Comparison of ENCODE assay signal across 14 mouse cellular contexts in genomic region chr8:70463306-70463705, GRCm38 (mm10). TPM values are rescaled to one million over a fixed set of nuclear protein-coding genes. Genes with fewer than 3 reads are reported as not detected.
DNase-seq lines count a peak whose midpoint lies in the region; ATAC-seq lines count a peak whose summit lies in the region.
"Had no signal": no experiment of that assay in that cellular context is flagged by ENCODE, and none has a peak within 500 bp of the region (broad histone marks: within the 10 kb centered on the region; RNA-seq: fewer than 3 reads in every experiment).

No protein-coding gene starts in this region.

- no peak overlapping the region for H3K4me3 ChIP-seq in forebrain, embryonic 13.5 days
- no peak overlapping the region for H3K4me3 ChIP-seq in forebrain, embryonic 11.5 days (ENCODE audit: low read depth, low read length)
- H3K4me3 ChIP-seq: embryonic facial prominence, embryonic 15.5 days; lung, embryonic 15.5 days had no signal

- H3K9me3 ChIP-seq in forebrain, embryonic 13.5 days (replicated peaks): no peaks in the 10 kb centered on the region; the same call in 1 of the 2 replicates
- no peaks in the 10 kb centered on the region for H3K9me3 ChIP-seq in forebrain, embryonic 11.5 days (ENCODE audit: control insufficient read depth, low read length)
- H3K9me3 ChIP-seq: embryonic facial prominence, embryonic 15.5 days; lung, embryonic 15.5 days had no signal

- no peak overlapping the region for H3K27ac ChIP-seq in forebrain, embryonic 13.5 days
- no peak overlapping the region for H3K27ac ChIP-seq in forebrain, embryonic 11.5 days (ENCODE audit: low read depth, low read length)
- H3K27ac ChIP-seq: embryonic facial prominence, embryonic 15.5 days; lung, embryonic 15.5 days had no signal

- no peak for ATAC-seq in forebrain, embryonic 13.5 days
- no peak for ATAC-seq in forebrain, embryonic 11.5 days (replicated peaks; ENCODE audit: low FRiP score)
- ATAC-seq in megakaryocyte-erythroid progenitor cell, adult 5-6 weeks (replicated peaks; ENCODE audit: low FRiP score, low TSS enrichment, poor library complexity, severe bottlenecking): no peak

- H3K36me3 ChIP-seq in forebrain, embryonic 13.5 days (ENCODE audit: poor library complexity, severe bottlenecking): 0 out of 2 replicates have a peak, but pooled peaks cover 10% of the 10 kb centered on the region
- H3K36me3 ChIP-seq in forebrain, embryonic 11.5 days (ENCODE audit: control insufficient read depth, insufficient read depth, low read length): no peaks in the 10 kb centered on the region

- WGBS in forebrain, embryonic 13.5 days: 63% methylated on average over 4 of the region's 4 CpGs
- WGBS in forebrain, embryonic 11.5 days: 80% methylated on average over 4 of the region's 4 CpGs

- intact Hi-C loops in left cerebral cortex, postnatal 4 days (cut with DNase I): no loop called here

- no peaks in the 10 kb centered on the region for H3K27me3 ChIP-seq in forebrain, embryonic 13.5 days
- H3K27me3 ChIP-seq in forebrain, embryonic 11.5 days (ENCODE audit: control insufficient read depth, insufficient read depth, low read length): no peaks in the 10 kb centered on the region
- H3K27me3 ChIP-seq: embryonic facial prominence, embryonic 15.5 days; lung, embryonic 15.5 days had no signal

- DNase-seq in forebrain, embryonic 11.5 days (ENCODE audit: low spot score): no peak
- peak; percentile 76 for DNase-seq in layer of hippocampus, adult 11-12 months (ENCODE audit: low spot score)
- no peak for DNase-seq in layer of hippocampus, adult 9-10 months (ENCODE audit: low spot score)
- peak; percentile 58 for DNase-seq in heart, postnatal 4 days
- DNase-seq in left cerebral cortex, postnatal 4 days: peak; percentile 37
- no peak for DNase-seq in kidney, adult 18-20 months
- DNase-seq: adrenal gland, adult 2 months; cerebellum, adult 8-10 months; kidney, adult 2 months had no signal

- H3K4me1 ChIP-seq in forebrain, embryonic 13.5 days: peaks cover 6% of the 10 kb centered on the region; the same call in 1 of the 2 replicates
- H3K4me1 ChIP-seq in forebrain, embryonic 11.5 days (replicated peaks; ENCODE audit: control insufficient read depth, insufficient read depth, low read length): no peaks in the 10 kb centered on the region

- H3K9ac ChIP-seq in forebrain, embryonic 13.5 days: 0 out of 2 replicates have a peak overlapping the region, but pooled peaks have one; percentile 6
- no peak overlapping the region for H3K9ac ChIP-seq in forebrain, embryonic 11.5 days (ENCODE audit: low read length)
- H3K9ac ChIP-seq: embryonic facial prominence, embryonic 15.5 days had no signal

- no peak overlapping the region for H3K4me2 ChIP-seq in forebrain, embryonic 13.5 days
- H3K4me2 ChIP-seq in forebrain, embryonic 11.5 days (ENCODE audit: low read depth, low read length, severe bottlenecking): no peak overlapping the region
- H3K4me2 ChIP-seq: embryonic facial prominence, embryonic 15.5 days; lung, embryonic 15.5 days had no signal

RNA-seq across cellular contexts. Expression of gene Klhl26, which starts 13.5 kb away (rescaled TPM):
- 15.3 and 16.4 TPM in 2 replicates for polyA plus RNA-seq in forebrain, embryonic 13.5 days (2015; fragmentation: Nextera tagmentation; extraction: Ambion mirVana)
- 17.5 and 19.5 TPM in 2 replicates for polyA plus RNA-seq in forebrain, embryonic 11.5 days (2014; fragmentation: Nextera tagmentation; extraction: Ambion mirVana)
- 1 to 10 TPM; 8.2 to 9.2 TPM for total RNA-seq in heart, postnatal 4 days (2021)
- total RNA-seq in left cerebral cortex, postnatal 4 days (2021): 10 to 100 TPM; 26.3 to 28.7 TPM
- total RNA-seq in megakaryocyte-erythroid progenitor cell, adult 5-6 weeks (2014; fragmentation: Nextera tagmentation): 8.4 and 9.5 TPM in 2 replicates
- total RNA-seq in megakaryocyte-erythroid progenitor cell, adult 5-6 weeks (2017): 6.0 and 8.2 TPM in 2 replicates

RNA-seq across cellular contexts. Expression of gene Tmem59l, which starts 23.9 kb away (rescaled TPM):
- polyA plus RNA-seq in forebrain, embryonic 13.5 days (2015; fragmentation: Nextera tagmentation; extraction: Ambion mirVana): 32.5 and 38.0 TPM in 2 replicates
- 10.4 and 10.6 TPM in 2 replicates for polyA plus RNA-seq in forebrain, embryonic 11.5 days (2014; fragmentation: Nextera tagmentation; extraction: Ambion mirVana)
- total RNA-seq in heart, postnatal 4 days (2021): not detected
- total RNA-seq in left cerebral cortex, postnatal 4 days (2021): 10 to 100 TPM; 65.7 to 80.3 TPM
- not detected in 2 replicates for total RNA-seq in megakaryocyte-erythroid progenitor cell, adult 5-6 weeks (2014; fragmentation: Nextera tagmentation)
- total RNA-seq in megakaryocyte-erythroid progenitor cell, adult 5-6 weeks (2017): not detected in 2 replicates
- polyA plus RNA-seq: heart, postnatal 0 days had no signal

RNA-seq across cellular contexts. Expression of gene Crtc1, which starts 23.9 kb away (rescaled TPM):
- 23.4 and 28.2 TPM in 2 replicates for polyA plus RNA-seq in forebrain, embryonic 13.5 days (2015; fragmentation: Nextera tagmentation; extraction: Ambion mirVana)
- 16.3 and 18.1 TPM in 2 replicates for polyA plus RNA-seq in forebrain, embryonic 11.5 days (2014; fragmentation: Nextera tagmentation; extraction: Ambion mirVana)
- total RNA-seq in heart, postnatal 4 days (2021): 10 to 100 TPM; 12.8 to 15.4 TPM
- total RNA-seq in left cerebral cortex, postnatal 4 days (2021): 100 to 1,000 TPM; 109 TPM
- 15.6 and 21.7 TPM in 2 replicates for total RNA-seq in megakaryocyte-erythroid progenitor cell, adult 5-6 weeks (2014; fragmentation: Nextera tagmentation)
- 1.1 and 1.3 TPM in 2 replicates for total RNA-seq in megakaryocyte-erythroid progenitor cell, adult 5-6 weeks (2017)

RNA-seq across cellular contexts. Expression of gene Crlf1, which starts 29.7 kb away (rescaled TPM):
- polyA plus RNA-seq in forebrain, embryonic 13.5 days (2015; fragmentation: Nextera tagmentation; extraction: Ambion mirVana): 0.86 and 0.92 TPM in 2 replicates
- polyA plus RNA-seq in forebrain, embryonic 11.5 days (2014; fragmentation: Nextera tagmentation; extraction: Ambion mirVana): 4.9 and 10.9 TPM in 2 replicates
- total RNA-seq in heart, postnatal 4 days (2021): under 1 TPM in 1 of 2 experiments, not detected in 1; 0.55 TPM
- 10 to 100 TPM; 22.3 to 32.3 TPM for total RNA-seq in left cerebral cortex, postnatal 4 days (2021)
- total RNA-seq in megakaryocyte-erythroid progenitor cell, adult 5-6 weeks (2014; fragmentation: Nextera tagmentation): 0.30 and 2.3 TPM in 2 replicates
- total RNA-seq in megakaryocyte-erythroid progenitor cell, adult 5-6 weeks (2017): not detected in 2 replicates

RNA-seq across cellular contexts. Expression of gene Rex1bd, which starts 43.2 kb away (rescaled TPM):
- polyA plus RNA-seq in forebrain, embryonic 13.5 days (2015; fragmentation: Nextera tagmentation; extraction: Ambion mirVana): 150 and 154 TPM in 2 replicates
- polyA plus RNA-seq in forebrain, embryonic 11.5 days (2014; fragmentation: Nextera tagmentation; extraction: Ambion mirVana): 113 and 123 TPM in 2 replicates
- 100 to 1,000 TPM in 1 of 2 experiments, 10 to 100 TPM in 1; 96.9 to 109 TPM for total RNA-seq in heart, postnatal 4 days (2021)
- 100 to 1,000 TPM; 109 to 116 TPM for total RNA-seq in left cerebral cortex, postnatal 4 days (2021)
- 53.5 and 57.0 TPM in 2 replicates for total RNA-seq in megakaryocyte-erythroid progenitor cell, adult 5-6 weeks (2014; fragmentation: Nextera tagmentation)
- 25.8 and 48.7 TPM in 2 replicates for total RNA-seq in megakaryocyte-erythroid progenitor cell, adult 5-6 weeks (2017)

Comparison
In these comparisons a context has a peak if more than half of its experiments do, and no peak if none do; other contexts are left out.
1. DNase-seq: peak in layer of hippocampus, adult 11-12 months (single experiment), heart, postnatal 4 days (single experiment) and left cerebral cortex, postnatal 4 days (single experiment); none in forebrain, embryonic 11.5 days (single experiment), layer of hippocampus, adult 9-10 months (single experiment) and kidney, adult 18-20 months (single experiment).
2. RNA of gene Tmem59l, which starts 23.9 kb away (total RNA-seq): 65.7 to 80.3 TPM in left cerebral cortex, postnatal 4 days; not detected in heart, postnatal 4 days and not detected in megakaryocyte-erythroid progenitor cell, adult 5-6 weeks; every median in the first group is over 10 times any median in the second.
3. RNA of gene Crtc1, which starts 23.9 kb away (total RNA-seq): 109 TPM in left cerebral cortex, postnatal 4 days; 1.1 to 21.7 TPM in megakaryocyte-erythroid progenitor cell, adult 5-6 weeks and 12.8 to 15.4 TPM in heart, postnatal 4 days; every median in the first group is over 4 times any median in the second.